Mouse (Mus musculus) yolk sac, embryonic 10.5 days (tissue): Measurements from ENCODE around the gene Lbx2.

Experiments used
- DNase-seq: peaks from one replicate; pipeline ENCODE4 v3.0.0-alpha.2; 2017; ENCODE audit warnings: low spot score

Gene Lbx2

GRCm38 (mm10) chr6:83132176-83132919, 46.2 kb downstream of the Lbx2 start:
- peak; percentile 80 for DNase-seq

- DNase-seq, result no peak
Observed at GRCm38 (mm10) chr6:83134226-83134625, 48.1 kb downstream of the Lbx2 start.

DNA sequence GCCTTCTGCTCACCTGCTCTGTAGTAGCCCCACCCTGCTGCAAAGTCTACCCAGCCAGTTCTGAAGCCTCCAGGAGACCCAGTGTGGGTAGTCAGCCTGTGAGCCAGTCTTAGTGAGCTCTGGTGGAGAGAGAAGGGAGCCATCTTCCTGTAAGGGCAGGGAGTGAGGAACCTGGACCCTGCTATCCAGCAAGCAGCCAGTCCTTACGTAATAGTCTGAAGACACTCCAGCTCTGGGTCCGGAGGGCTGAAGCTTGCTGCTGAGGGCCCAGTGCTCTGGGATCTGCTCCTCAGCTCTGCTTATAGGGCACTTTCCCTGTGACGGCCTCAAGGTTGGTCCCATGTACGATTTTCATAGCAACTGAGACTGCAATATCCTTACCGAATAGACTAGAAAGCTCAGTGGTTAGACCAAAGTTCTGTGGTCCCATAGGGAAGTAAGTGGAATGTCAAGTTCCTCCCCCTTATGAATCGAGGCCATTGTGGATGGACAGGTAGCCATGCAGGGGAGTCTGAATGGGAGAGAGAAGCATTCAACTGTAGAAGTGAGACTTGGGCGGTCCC, 48.9 kb downstream of the Lbx2 start, which contains the start of gene Rtkn:
Rtkn (plus strand) TSS at position 513 of the 563 bp plus-strand sequence.
- peak; percentile 40 for DNase-seq

GRCm38 (mm10) chr6:83135571-83136161, 49.5 kb downstream of the Lbx2 start:
- DNase-seq, result peak; percentile 43

DNA sequence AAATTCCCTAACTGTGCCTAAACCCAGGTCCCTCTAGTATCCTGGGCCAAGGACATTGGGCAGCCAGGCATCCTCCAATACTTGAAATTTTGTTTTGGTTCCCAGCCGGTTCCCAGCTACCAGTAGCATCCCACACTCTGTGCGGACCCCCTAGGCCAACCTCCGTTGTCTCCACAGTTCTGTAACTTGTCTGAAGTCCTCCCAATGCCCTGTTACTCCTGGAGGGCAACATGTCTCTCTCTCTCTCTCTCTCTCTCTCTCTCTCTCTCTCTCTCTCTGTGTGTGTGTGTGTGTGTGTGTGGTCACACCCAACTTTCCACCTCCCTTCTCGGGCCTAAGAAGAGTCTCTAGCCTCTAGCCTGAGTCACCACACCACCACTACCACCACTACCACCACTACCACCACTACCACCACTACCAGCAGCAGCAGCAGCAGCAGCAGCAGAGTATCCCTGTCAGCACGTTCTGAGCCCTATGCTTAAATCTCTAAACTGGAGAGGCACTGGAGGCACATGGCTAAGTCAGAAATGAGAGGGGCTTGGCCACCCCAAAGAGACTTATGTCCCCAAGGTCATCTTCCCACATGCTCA, 50.2 kb downstream of the Lbx2 start:
- DNase-seq, result peak; percentile 45

DNA sequence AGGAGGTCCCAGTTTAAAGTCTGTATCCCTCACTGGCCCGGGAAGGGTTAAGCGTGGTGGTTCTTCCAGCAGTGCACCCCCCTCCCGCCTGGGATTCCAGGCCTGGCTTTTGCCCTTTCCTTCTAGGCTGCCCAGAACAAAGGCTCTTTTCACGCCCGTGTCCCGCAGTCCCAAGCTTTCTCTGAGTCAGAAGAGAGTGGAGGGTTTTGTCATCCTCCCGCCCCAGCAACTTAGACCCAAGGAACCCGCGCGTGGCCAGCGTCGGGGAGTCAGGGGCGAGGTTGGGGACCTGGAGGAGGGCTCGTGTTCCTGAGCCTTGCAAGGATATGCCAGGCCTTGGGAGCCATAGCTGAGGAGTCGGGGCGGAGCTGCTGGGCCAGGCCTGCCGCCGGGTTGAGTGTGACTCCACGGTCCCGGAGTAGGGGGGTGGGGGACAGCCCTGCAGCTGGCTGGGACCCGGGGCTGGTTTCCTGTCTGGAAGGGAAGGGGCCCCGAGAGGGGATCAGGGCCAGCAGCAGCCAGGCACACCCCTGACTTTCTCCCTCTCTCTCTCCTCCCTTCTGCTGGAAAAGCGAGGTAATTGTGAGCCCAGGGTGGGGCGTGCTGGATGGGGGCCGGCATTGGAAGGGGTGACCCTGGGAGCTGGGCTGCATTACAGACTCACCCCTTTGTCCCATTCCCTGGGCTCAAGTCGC, 50.9 kb downstream of the Lbx2 start:
- DNase-seq, result peak; percentile 84

DNA sequence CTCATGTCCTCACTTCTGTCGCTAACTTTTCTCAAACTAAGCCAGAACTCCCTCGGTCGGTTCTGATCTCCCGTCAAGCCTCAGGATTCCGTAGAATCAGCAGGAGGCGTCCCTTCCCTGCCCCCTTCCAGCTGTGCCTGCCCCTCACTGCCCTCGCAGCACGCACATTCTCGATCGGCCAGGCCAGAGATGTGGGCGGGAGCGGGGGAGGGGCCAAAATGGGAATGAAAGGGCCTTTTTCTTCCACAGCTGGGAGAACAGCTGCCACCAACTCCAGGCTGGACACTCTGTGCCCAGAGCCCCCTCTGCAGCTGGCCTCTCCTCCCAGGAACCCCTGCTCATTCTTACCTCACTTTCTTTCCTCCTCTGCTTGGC, 51.4 kb downstream of the Lbx2 start:
- DNase-seq, result peak; percentile 93
